Mouse (Mus musculus): Measurements from ENCODE around the gene Cfap100. TPM values are rescaled to one million over a fixed set of nuclear protein-coding genes. Genes with fewer than 3 reads are reported as not detected.

Gene Cfap100
- total and polyA plus RNA-seq, 3 experiments = 0.10 TPM; not detected in 2

DNA sequence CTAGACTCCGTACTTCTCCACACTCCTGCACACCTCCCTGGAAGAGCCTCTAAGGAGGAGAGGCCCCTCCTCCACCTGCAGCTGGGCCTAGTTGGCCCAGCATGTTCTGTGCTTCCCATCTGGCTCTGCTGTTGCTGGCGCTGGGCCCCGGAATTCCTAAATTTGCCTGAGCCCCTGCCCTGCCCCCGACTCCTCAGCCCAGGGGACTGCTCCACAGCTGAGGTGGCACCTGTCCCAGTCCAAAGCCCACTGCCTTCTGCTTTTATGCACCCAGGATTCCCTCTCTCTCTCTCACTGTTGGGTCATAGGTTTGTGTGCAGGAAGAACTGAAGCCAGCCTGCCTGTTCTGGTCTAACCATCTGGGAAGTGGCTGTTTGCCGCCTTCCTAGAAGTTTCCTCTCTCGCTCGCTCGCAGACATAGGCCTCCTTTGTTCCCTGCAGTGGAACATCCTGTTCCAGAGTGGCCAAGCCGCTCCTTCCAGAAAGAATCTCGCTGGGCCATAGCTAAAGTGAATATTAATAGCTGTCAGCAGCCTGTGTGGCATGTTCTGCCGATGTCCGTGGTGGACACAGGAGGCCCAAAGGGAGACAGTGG, 42.4 kb upstream of the Cfap100 start:
- Histone ChIP-seq H3K36me3 (replicated peaks in 1 of 2; ENCODE audit: control insufficient read depth in 1 of 2, insufficient read depth in 1 of 2, low read length in 1 of 2) (no peaks in the 10 kb centered on the region), H3K9ac (ENCODE audit: insufficient read depth, low read depth) (no peak overlapping the region), H3K4me2 (ENCODE audit: insufficient read depth, low read depth, poor library complexity, severe bottlenecking) (no peak overlapping the region), H3K4me1 (ENCODE audit: control insufficient read depth in 1 of 2, insufficient read depth in 2 of 2) (no peaks in the 10 kb centered on the region), H3K9me3 (replicated peaks; ENCODE audit: low read length) (no peaks in the 10 kb centered on the region), H3K79me2 (replicated peaks; ENCODE audit: control insufficient read depth, extremely low read depth, insufficient read depth, poor library complexity, severe bottlenecking) (no peaks in the 10 kb centered on the region), H3K4me3 (replicated peaks in 1 of 3; ENCODE audit: low read depth in 2 of 3, low read length in 2 of 3, poor library complexity in 1 of 3) (no peak overlapping the region), H3K27ac (ENCODE audit: insufficient read depth, low read depth) (no peak overlapping the region), H3K27me3 (replicated peaks) (peaks cover 94% of the 10 kb centered on the region)
- TF ChIP-seq SMC3 (IDR thresholded peaks at IDR 0.05; ENCODE audit: low read depth, low read length) (no peak), E2F4 (IDR thresholded peaks at IDR 0.05; ENCODE audit: insufficient replicate concordance, low read depth, low read length) (no peak), IRF4 (IDR thresholded peaks at IDR 0.05; ENCODE audit: low read depth, low read length) (no peak), CHD2 (IDR thresholded peaks at IDR 0.05; ENCODE audit: low read length) (no peak), ZNF384 (IDR thresholded peaks at IDR 0.05; ENCODE audit: low read depth, low read length) (no peak), ZKSCAN1 (IDR thresholded peaks at IDR 0.05; ENCODE audit: borderline replicate concordance, low read depth, low read length) (no peak), SIN3A (IDR thresholded peaks at IDR 0.05; ENCODE audit: low read length) (no peak), USF2 (conservative IDR thresholded peaks at IDR 0.05; ENCODE audit: low read depth, low read length) (no peak), NRF1 (IDR thresholded peaks at IDR 0.05; ENCODE audit: low read depth, low read length) (no peak), JUN (IDR thresholded peaks at IDR 0.05; ENCODE audit: insufficient read depth, low read depth, low read length) (no peak), UBTF (IDR thresholded peaks at IDR 0.05; ENCODE audit: low read depth, low read length) (no peak), PAX5 (IDR thresholded peaks at IDR 0.05; ENCODE audit: low read length) (no peak), MEF2A (IDR thresholded peaks at IDR 0.05; ENCODE audit: borderline replicate concordance, low read depth, low read length) (no peak), HCFC1 (IDR thresholded peaks at IDR 0.05; ENCODE audit: low read depth, low read length) (no peak), POLR2A (IDR thresholded peaks at IDR 0.05; ENCODE audit: low read depth, low read length) (no peak)
- dilution Hi-C loops (cut with MboI; ENCODE audit: extremely low pct_ligation_motif_present, extremely low pct_unique_long_range_greater_than_20kb, low sequenced_read_pairs) (no loop called here), in situ Hi-C loops (cut with MboI; ENCODE audit: low pct_ligation_motif_present, low pct_unique_long_range_greater_than_20kb, low sequenced_read_pairs) (no loop called here)
- DNase-seq (ENCODE audit: extremely low read depth) = no peak

DNA sequence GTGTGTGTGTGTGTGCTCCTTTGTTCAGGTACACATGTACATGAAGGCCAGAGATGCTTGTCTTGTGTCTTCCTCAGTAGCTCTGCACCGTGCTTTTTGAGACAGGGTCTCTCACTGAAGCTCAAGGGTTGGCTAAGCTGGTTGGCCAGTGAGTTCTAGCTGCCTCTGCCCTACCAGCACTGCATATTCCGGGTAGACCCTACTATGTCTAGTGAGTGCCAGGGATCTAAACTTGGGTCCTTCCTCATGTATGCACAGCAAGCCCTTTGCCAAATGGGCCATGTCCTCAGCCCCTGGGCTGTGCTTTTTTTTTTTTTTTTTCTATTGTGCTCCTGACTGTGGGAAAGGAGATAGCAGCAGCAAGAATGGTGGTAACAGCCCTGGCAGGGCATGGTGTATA, 41.7 kb upstream of the Cfap100 start:
- no peaks in the 10 kb centered on the region for H3K4me1 ChIP-seq (ENCODE audit: control insufficient read depth in 1 of 2, insufficient read depth in 2 of 2)
- no peaks in the 10 kb centered on the region for H3K79me2 ChIP-seq (replicated peaks; ENCODE audit: control insufficient read depth, extremely low read depth, insufficient read depth, poor library complexity, severe bottlenecking)
- no peak overlapping the region for H3K4me3 ChIP-seq (replicated peaks in 1 of 3; ENCODE audit: low read depth in 2 of 3, low read length in 2 of 3, poor library complexity in 1 of 3)
- no peak overlapping the region for H3K9ac ChIP-seq (ENCODE audit: insufficient read depth, low read depth)
- no peak overlapping the region for H3K27ac ChIP-seq (ENCODE audit: insufficient read depth, low read depth)
- TF ChIP-seq IRF4 (IDR thresholded peaks at IDR 0.05; ENCODE audit: low read depth, low read length) = no peak
- TF ChIP-seq RAD21 (IDR thresholded peaks at IDR 0.05; ENCODE audit: low read depth, low read length) = no peak
- no peak for TF ChIP-seq JUND (conservative IDR thresholded peaks at IDR 0.05; ENCODE audit: low read depth, low read length)
- no peak for TF ChIP-seq NELFE (IDR thresholded peaks at IDR 0.05; ENCODE audit: low read depth, low read length)
- TF ChIP-seq GABPA (IDR thresholded peaks at IDR 0.05; ENCODE audit: insufficient replicate concordance, low read depth, low read length) = no peak
- TF ChIP-seq MEF2A (IDR thresholded peaks at IDR 0.05; ENCODE audit: borderline replicate concordance, low read depth, low read length) = no peak
- no peak for TF ChIP-seq ETS1 (conservative IDR thresholded peaks at IDR 0.05; ENCODE audit: low read depth, low read length)
- TF ChIP-seq POLR2A (IDR thresholded peaks at IDR 0.05; ENCODE audit: low read depth, low read length) = no peak
- no peak overlapping the region for H3K4me2 ChIP-seq (ENCODE audit: insufficient read depth, low read depth, poor library complexity, severe bottlenecking)
- DNase-seq (ENCODE audit: extremely low read depth) = no peak
- no peaks in the 10 kb centered on the region for H3K9me3 ChIP-seq (replicated peaks; ENCODE audit: low read length)
- peaks cover 93% of the 10 kb centered on the region for H3K27me3 ChIP-seq (replicated peaks)
- H3K36me3 ChIP-seq (replicated peaks in 1 of 2; ENCODE audit: control insufficient read depth in 1 of 2, insufficient read depth in 1 of 2, low read length in 1 of 2) = no peaks in the 10 kb centered on the region
- in situ Hi-C loops (cut with MboI; ENCODE audit: low pct_ligation_motif_present, low pct_unique_long_range_greater_than_20kb, low sequenced_read_pairs) = no loop called here
- dilution Hi-C loops (cut with MboI; ENCODE audit: extremely low pct_ligation_motif_present, extremely low pct_unique_long_range_greater_than_20kb, low sequenced_read_pairs) = no loop called here

Measured in CH12.LX (cell line).